Mouse (Mus musculus): ENCODE data around the gene Wwox.

- TF ChIP-seq RAD21 (IDR thresholded peaks at IDR 0.05; ENCODE audit: low read depth, low read length) (no peak), CTCF (IDR thresholded peaks at IDR 0.05 in 2 of 3, conservative IDR thresholded peaks at IDR 0.05 in 1 of 3; ENCODE audit: control insufficient read depth in 1 of 3, insufficient read depth in 1 of 3, low read depth in 2 of 3, low read length in 3 of 3, poor library complexity in 1 of 3, severe bottlenecking in 1 of 3) (no peak), USF2 (IDR thresholded peaks at IDR 0.05; ENCODE audit: borderline replicate concordance in 1 of 2, insufficient read depth in 1 of 2, low read depth in 1 of 2, low read length in 2 of 2) (no peak), ZNF384 (IDR thresholded peaks at IDR 0.05; ENCODE audit: low read depth, low read length) (no peak), POLR2A (IDR thresholded peaks at IDR 0.05; ENCODE audit: control insufficient read depth in 1 of 2, insufficient read depth in 1 of 2, low read depth in 1 of 2, low read length in 2 of 2, poor library complexity in 1 of 2) (no peak)
Measured at GRCm38 (mm10) chr8:114665521-114665920, 226.1 kb downstream of the Wwox start.
